Mouse (Mus musculus): ENCODE measurements at regions not wholly inside any gene's neighbourhood (a gene's known extent, or its start where the extent isn't known, plus 50 kb on each side); places are given as distances from the start of the nearest gene placed in this dataset.

- DNase-seq (ENCODE audit: low spot score in 2 of 2) = peak in 1 of 2 experiments; percentile 4
These were observed 362.0 kb upstream of the Chd6 start for GRCm38 (mm10) chr2:161470844-161471243.

- peak in 1 of 2 experiments; percentile 3 for DNase-seq (ENCODE audit: low spot score in 2 of 2)
These were observed 361.1 kb upstream of the Chd6 start for GRCm38 (mm10) chr2:161470025-161470424.

- no peak for DNase-seq (ENCODE audit: low spot score in 2 of 2)
These were observed 358.2 kb upstream of the Chd6 start for GRCm38 (mm10) chr2:161467035-161467434.

DNA sequence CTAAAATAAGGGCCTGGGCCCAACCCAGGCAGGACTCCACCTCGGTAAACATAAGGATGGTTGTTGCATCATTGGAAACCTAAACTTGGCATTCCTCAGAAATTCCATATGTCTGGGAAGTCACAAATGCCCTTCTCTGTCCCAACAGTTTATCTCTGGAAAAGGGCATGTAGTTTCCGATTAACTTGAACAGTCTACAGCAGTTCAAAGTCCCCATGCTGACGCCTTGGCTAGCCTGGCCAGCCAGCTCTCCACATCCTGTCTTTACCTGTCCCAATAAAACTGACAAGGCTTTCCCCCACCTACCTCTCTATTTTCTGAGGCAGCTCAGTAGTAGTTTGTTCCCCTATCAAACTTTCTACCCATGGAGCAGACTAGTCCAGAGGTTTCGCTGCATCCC lies 351.7 kb upstream of the Chd6 start:
- DNase-seq (ENCODE audit: low spot score in 2 of 2) = no peak

- no peak for DNase-seq (ENCODE audit: low spot score in 2 of 2)
These were observed 345.6 kb upstream of the Chd6 start for GRCm38 (mm10) chr2:161454466-161454865.

GRCm38 (mm10) chr2:161433816-161434215 lies 324.9 kb upstream of the Chd6 start:
- DNase-seq (ENCODE audit: low spot score in 2 of 2) = no peak

DNA sequence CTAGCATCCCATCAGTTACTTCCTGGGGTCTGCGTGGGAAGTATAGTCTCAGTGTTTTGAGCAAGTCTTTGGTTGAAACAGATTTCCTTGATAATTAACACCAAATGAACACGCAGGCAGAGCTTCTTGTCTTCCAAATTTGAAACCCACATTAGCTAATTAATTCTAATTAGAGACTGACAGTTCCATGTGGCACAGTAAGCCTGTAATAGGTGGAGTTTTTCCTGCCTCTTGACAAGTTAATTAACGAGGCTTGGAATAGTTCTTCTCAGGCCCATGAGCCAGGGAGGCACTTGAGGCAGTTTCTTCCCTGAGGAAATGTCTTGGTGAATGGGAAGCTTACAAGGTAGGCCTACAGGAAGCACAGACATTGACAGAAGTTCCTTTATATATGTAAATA lies 320.4 kb upstream of the Chd6 start:
- no peak for DNase-seq (ENCODE audit: low spot score in 2 of 2)

DNA sequence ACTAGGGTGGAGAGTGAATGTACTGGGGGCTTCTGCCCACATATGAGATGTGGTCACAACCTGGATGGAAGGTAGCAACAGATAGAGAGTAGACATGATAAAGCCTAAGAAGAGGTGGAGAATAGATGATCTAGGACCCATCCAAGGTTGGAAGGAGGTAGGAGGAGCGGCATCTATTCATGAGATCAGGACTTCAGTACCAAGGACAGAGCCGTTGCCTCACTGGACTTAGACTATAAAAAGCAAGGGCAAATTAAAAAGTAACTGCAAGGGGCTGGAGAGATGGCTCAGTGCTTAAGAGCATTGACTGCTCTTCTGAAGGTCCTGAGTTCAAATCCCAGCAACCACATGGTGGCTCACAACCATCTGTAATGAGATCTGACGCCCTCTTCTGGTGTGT lies 316.7 kb upstream of the Chd6 start:
- DNase-seq (ENCODE audit: low spot score in 2 of 2) = no peak

GRCm38 (mm10) chr2:161418062-161418461 lies 309.2 kb upstream of the Chd6 start:
- DNase-seq (ENCODE audit: low spot score in 2 of 2) = peak; percentile 5 to 6

- no peak for DNase-seq (ENCODE audit: low spot score in 2 of 2)
These were observed 307.5 kb upstream of the Chd6 start for GRCm38 (mm10) chr2:161416218-161416927.

DNA sequence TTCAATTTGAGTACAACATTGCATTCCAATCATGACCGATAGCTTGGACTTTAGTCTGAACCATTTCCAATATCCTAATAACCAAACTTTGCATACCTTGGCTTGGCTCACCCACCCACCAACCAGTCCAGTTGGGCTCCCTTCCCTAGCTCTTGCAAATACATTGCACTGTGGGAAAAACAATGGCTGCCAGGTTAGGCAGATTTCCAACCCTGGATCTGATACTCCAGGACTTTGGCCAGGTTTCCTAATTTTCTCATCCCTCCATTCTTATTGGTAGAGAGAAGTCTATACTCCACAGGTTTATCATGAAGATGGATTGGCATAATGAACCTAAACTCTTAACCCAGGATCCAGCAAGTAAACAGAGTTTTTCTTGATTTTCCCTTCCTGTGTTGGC lies 299.4 kb upstream of the Chd6 start:
- DNase-seq (ENCODE audit: low spot score in 2 of 2) = no peak

- DNase-seq (ENCODE audit: low spot score in 2 of 2) = no peak
These were observed 297.0 kb upstream of the Chd6 start for GRCm38 (mm10) chr2:161405847-161406384.

DNA sequence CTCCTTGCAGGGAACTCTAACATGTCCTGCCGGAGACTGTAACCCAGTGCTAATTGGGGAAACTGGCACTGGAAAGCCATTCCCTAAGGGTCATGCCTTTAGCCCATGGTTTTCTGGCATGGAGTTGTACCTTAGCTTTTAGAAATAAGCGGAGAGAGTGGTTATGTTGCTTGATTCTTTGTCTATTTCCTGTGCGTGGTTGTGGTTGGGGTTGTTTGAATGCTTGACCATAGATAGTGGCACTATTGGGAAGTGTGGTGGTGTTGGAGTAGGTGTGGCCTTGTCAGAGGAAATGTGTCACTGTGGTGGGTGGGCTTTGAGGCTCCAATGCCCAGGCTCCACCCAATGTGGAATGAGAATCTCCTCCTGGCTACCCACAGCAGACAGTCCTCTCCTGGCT lies 289.2 kb upstream of the Chd6 start:
- no peak for DNase-seq (ENCODE audit: low spot score in 2 of 2)

DNA sequence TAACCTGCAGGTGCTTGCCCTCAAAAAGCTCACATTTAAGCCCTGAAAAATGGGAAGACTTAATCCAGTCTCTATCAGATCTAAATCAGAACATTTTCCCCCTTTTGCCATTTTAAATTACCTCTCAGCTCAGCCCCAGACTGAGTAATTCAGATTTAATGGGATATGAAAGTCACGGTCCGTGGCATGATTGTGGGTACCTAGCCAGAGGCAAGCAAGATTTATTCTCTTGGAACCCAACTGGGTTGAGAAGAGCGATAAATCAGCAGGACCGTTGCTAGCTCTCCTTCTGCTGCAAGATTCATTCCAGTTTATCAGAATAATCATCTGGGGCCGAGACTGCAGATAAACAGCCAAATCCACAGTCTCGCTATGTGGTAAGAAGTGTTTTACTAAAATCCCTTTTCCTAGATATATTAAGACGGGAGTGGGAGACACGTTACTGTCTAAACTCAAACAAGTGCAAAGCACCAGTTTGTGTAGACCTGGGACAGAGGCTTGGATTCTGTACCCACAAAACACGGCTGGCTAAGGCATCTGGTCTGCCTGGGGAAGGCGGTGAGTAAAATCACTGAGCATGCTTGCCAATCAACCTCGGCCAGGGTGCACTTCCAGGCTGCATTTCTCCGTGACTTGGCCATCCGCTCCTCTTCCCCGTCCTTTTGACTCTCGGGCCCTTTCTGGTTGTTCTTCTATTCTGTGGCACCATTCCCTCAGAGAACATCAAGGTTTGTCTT lies 282.2 kb upstream of the Chd6 start:
- DNase-seq (ENCODE audit: low spot score in 2 of 2) = no peak

DNA sequence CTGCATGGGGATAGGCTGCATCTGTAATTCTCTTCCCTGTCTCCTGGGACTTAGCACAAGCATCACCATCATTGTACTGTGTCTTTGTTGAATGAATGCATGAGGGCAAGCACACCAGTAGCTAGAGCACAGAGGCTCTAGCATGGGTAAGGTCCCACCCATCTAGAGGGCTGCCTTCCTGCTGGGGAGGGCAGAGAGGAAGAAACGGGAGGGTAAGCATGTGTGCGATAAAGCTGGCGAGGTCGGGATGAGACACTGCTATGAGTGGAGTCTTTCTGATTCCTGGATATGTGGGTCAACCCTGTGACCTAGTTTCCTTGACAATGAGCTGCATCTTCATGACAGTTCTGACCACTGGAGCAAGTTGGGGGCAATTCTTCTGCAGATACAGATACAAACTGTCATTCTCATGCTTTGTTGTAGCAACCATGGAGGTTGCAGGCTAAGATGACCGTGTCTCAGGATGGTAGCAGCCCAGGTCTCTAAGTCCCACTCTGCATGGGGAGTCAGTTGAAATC lies 280.5 kb upstream of the Chd6 start:
- DNase-seq (ENCODE audit: low spot score in 2 of 2) = no peak

DNA sequence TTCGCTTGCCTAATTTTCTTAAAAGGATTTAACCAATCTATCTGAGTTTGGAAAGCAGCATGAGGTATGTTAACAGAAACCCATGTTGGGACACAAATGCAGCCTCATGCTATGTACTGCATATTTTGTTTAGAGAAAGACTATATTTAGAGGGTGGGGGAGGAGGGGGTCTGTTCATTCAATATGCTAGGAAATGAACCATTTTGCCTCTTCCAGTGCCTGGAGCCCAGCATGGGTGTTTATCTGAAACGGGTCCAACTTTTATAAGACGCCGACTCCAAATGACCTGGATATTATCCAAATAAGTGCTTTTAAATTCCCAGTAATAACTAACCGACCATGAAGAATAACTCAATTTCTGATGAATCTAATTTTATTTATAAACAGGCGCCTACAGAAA lies 278.2 kb upstream of the Chd6 start:
- DNase-seq (ENCODE audit: low spot score in 2 of 2) = no peak

DNA sequence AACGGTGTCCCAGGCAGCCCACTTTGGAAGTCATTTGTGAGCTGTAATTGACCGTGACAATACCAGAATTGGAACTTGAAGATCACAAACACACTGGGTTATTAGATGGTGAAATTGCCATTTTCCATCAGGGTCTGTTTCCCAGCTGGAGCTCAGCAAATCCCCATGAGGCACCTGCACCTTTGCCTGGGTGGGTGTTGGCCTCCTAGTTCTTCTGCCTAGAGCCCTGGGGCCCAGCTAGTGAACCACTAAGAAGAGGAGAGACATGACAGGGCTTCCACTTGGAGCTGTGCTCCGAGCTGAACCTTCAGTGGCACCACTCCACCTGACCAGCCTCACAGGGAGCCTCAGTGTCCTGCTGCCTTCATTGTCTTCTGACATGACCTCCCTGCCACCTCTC lies 273.5 kb upstream of the Chd6 start:
- no peak for DNase-seq (ENCODE audit: low spot score in 2 of 2)

GRCm38 (mm10) chr2:161378313-161378712 lies 269.4 kb upstream of the Chd6 start:
- no peak for DNase-seq (ENCODE audit: low spot score in 2 of 2)

GRCm38 (mm10) chr2:161362325-161362724 lies 253.4 kb upstream of the Chd6 start:
- peak in 1 of 2 experiments; percentile 23 for DNase-seq (ENCODE audit: low spot score in 2 of 2)

- DNase-seq (ENCODE audit: low spot score in 2 of 2) = no peak
These were observed 240.2 kb upstream of the Chd6 start for GRCm38 (mm10) chr2:161349110-161349509.

DNA sequence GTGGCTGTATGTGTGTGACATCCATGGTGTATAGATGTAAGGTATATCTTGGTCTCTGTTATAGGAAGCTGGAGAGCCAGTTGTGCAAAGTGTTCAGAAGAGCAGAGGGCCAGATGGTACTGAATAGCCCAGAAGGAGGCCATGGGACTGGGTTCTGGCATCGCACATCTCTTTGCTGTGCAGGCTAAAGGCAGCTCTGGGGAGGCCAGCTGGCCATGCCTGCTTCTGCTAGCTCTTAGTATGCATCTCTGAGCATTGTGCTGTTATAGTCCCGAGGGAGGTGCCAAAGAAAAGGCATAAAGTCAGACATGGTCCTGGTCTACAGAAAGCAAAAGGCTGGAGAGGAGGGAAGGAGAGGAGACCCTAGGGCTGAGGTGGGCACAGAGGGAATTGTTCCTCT lies 235.1 kb upstream of the Chd6 start:
- no peak for DNase-seq (ENCODE audit: low spot score in 2 of 2)

DNA sequence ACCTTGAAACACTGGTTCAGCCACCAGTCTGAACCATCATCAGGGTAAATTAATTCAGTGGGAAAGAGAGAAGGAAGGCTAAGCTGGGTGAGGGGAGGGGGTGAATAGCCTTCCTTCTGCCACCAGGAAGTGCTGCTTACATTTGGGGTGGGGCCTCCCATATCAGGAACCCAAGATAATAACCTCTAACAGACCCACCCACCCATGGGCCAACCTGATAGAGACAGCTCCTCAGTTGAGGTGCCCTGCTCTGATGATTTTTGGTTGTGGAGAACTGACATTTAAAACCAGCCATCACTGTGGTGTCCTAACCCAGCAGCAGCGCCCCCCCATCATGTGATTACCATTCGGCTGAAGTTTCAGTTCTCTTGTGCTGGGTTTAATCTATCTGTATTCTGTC lies 233.8 kb upstream of the Chd6 start:
- DNase-seq (ENCODE audit: low spot score in 2 of 2) = no peak

Data from layer of hippocampus, adult 8-10 months (tissue).